Mouse (Mus musculus) lung, postnatal 0 days (tissue): ENCODE results near the gene Csde1. TPM values are rescaled to one million over a fixed set of nuclear protein-coding genes. Genes with fewer than 3 reads are reported as not detected.

Experiments used
- ATAC-seq: fragments of 200-750 bp; cut with Nextera tagmentation; 2 replicates; pipeline ENCODE4 v1.8.0; 2017; ENCODE audit warnings: moderate library complexity
- DNase-seq: peaks from one replicate; pipeline ENCODE4 v3.0.0-alpha.2; 2016; ENCODE audit warnings: low spot score
- H3K27ac ChIP-seq: fragments of 300-500 bp; sonication (generic); 2 replicates; pipeline ENCODE4 v1.5.1; 2014; ENCODE audit warnings: antibody characterized with exemption, mild to moderate bottlenecking, low read length, mixed read lengths
- H3K27me3 ChIP-seq: fragments of 300-500 bp; sonication (generic); replicated peaks from 2 replicates; pipeline ENCODE4 v1.6.1; 2014; ENCODE audit warnings: low read length, mixed read lengths; ENCODE audit not compliant: insufficient read depth
- H3K36me3 ChIP-seq: fragments of 300-500 bp; sonication (generic); 2 replicates; pipeline ENCODE4 v1.6.1; 2014; ENCODE audit warnings: low read length, mixed read lengths; ENCODE audit not compliant: insufficient read depth
- H3K4me1 ChIP-seq: fragments of 300-500 bp; sonication (generic); 2 replicates; pipeline ENCODE4 v1.6.1; 2014; ENCODE audit warnings: antibody characterized with exemption, low read depth, low read length, mixed read lengths; ENCODE audit not compliant: insufficient read depth
- H3K4me2 ChIP-seq: fragments of 300-500 bp; sonication (generic); replicated peaks from 2 replicates; pipeline ENCODE4 v1.6.1; 2014; ENCODE audit warnings: low read depth, mild to moderate bottlenecking, low read length, moderate library complexity, mixed read lengths
- H3K4me3 ChIP-seq: fragments of 300-500 bp; sonication (generic); 2 replicates; pipeline ENCODE4 v1.5.1; 2014; ENCODE audit warnings: low read depth, low read length
- H3K9ac ChIP-seq: fragments of 300-500 bp; sonication (generic); replicated peaks from 2 replicates; pipeline ENCODE4 v1.6.1; 2014; ENCODE audit warnings: low read depth, mild to moderate bottlenecking
- H3K9me3 ChIP-seq: fragments of 300-500 bp; sonication (generic); 2 replicates; pipeline ENCODE4 v1.6.1; 2016; ENCODE audit warnings: low read length, mixed read lengths
- CTCF ChIP-seq: IDR thresholded peaks from 2 replicates; pipeline ENCODE4 v1.5.1; 2016; ENCODE audit warnings: antibody characterized with exemption, mild to moderate bottlenecking
- EP300 ChIP-seq: IDR thresholded peaks from 2 replicates; pipeline ENCODE4 v1.6.1; 2016; ENCODE audit warnings: antibody characterized with exemption, mild to moderate bottlenecking, control low read depth
- WGBS: fragments of 180-500 bp; shearing (Covaris S2); extraction: QIAGEN DNeasy Blood & Tissue Kit; methylation state at CpG from one replicate; pipeline ENCODE4 v1.1.7; 2014; 5-methylcytosine and 5-hydroxymethylcytosine counted together
- polyA plus RNA-seq: library from polyadenylated mRNA; unstranded; fragments of >200 nt; fragmentation: Nextera tagmentation; extraction: Ambion mirVana; gene quantifications from 2 replicates; pipeline ENCODE4 v1.2.1, GENCODE M21; 2015

The Csde1 gene
- 167 and 191 TPM in 2 replicates for polyA plus RNA-seq

DNA sequence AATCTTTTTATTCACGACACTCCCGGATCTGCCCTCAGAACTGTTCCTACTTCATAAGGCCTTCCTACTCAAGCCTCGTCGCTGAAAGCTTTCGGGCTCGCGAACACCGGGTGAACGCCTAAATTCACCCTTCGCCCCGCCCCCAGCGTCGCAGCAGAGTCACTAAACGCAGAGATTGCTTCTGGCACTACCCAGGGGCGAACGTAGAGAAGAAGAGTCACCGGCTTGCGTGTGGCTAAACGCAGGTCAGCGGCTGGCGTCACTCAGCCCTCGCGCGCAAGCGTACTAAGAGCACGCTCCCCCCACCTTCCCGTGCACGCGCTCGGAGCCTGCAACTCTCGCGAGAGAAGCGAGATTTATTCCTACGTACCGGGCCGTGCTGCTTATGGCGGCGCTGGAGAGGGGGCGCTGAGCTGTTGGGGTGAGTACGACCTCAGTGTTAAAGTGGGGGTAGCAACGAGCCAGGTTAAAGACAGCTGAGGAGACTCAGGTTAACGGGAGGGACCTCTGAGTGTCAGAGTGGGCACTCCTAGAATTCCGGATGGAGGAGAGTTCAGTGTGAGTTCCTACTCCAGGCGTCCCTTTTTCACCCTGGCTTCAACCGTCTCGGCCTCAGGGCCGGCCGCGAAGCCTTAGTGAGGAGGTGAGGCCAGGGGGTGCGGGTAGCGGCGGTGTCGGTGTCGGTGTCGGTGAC is at the start of gene Csde1:
Csde1 (plus strand) TSS at position 178 of the 694 bp plus-strand sequence.
- H3K4me2 ChIP-seq: peak within 1 kb of the TSS; percentile 75
- TF ChIP-seq EP300: peak; percentile 33; the same call in 1 of the 2 replicates
- peak; percentile 38 for TF ChIP-seq CTCF
- H3K9me3 ChIP-seq: no peaks in the 10 kb centered on the region
- H3K27me3 ChIP-seq: no peaks in the 10 kb centered on the region
- peak within 1 kb of the TSS; percentile 96 for H3K27ac ChIP-seq
- H3K4me1 ChIP-seq: peaks cover 10% of the 10 kb centered on the region; the same call in 1 of the 2 replicates
- peak within 1 kb of the TSS; percentile 91 for H3K4me3 ChIP-seq
- WGBS: under 1% methylated on average over 55 of the region's 55 CpGs
- H3K9ac ChIP-seq: peak within 1 kb of the TSS; percentile 99
- DNase-seq: peak; percentile 100
- H3K36me3 ChIP-seq: no peaks in the 10 kb centered on the region
- peak; percentile 97 for ATAC-seq

GRCm38 (mm10) chr3:102970508-102970907 is 49.7 kb upstream of the Csde1 start:
- 54% methylated on average over 3 of the region's 3 CpGs for WGBS
- Histone ChIP-seq H3K27me3 (no peaks in the 10 kb centered on the region), H3K36me3 (no peaks in the 10 kb centered on the region), H3K9me3 (no peaks in the 10 kb centered on the region), H3K4me3 (no peak overlapping the region), H3K4me1 (no peaks in the 10 kb centered on the region), H3K9ac (no peak overlapping the region), H3K27ac (peak overlapping the region; percentile 72), H3K4me2 (no peak overlapping the region)
- TF ChIP-seq EP300 (peak; percentile 63), CTCF (no peak)
- DNase-seq: peak; percentile 74
- peak; percentile 89 for ATAC-seq

GRCm38 (mm10) chr3:102976906-102977305 is 43.3 kb upstream of the Csde1 start:
- WGBS: 79% methylated on average over 4 of the region's 4 CpGs
- H3K36me3 ChIP-seq: no peaks in the 10 kb centered on the region
- no peak for ATAC-seq
- TF ChIP-seq CTCF: no peak
- TF ChIP-seq EP300: no peak
- no peaks in the 10 kb centered on the region for H3K27me3 ChIP-seq
- H3K27ac ChIP-seq: no peak overlapping the region
- H3K9ac ChIP-seq: no peak overlapping the region
- H3K4me1 ChIP-seq: no peaks in the 10 kb centered on the region; the same call in 1 of the 2 replicates
- DNase-seq: no peak
- H3K9me3 ChIP-seq: no peaks in the 10 kb centered on the region
- no peak overlapping the region for H3K4me2 ChIP-seq
- H3K4me3 ChIP-seq: no peak overlapping the region

GRCm38 (mm10) chr3:102979550-102980348 is 40.5 kb upstream of the Csde1 start:
- 33% methylated on average over 10 of the region's 10 CpGs for WGBS
- TF ChIP-seq EP300 (no peak), CTCF (no peak)
- no peaks in the 10 kb centered on the region; the same call in 1 of the 2 replicates for H3K4me1 ChIP-seq
- H3K9me3 ChIP-seq: no peaks in the 10 kb centered on the region
- H3K4me2 ChIP-seq: no peak overlapping the region
- no peak for DNase-seq
- H3K4me3 ChIP-seq: no peak overlapping the region
- no peak for ATAC-seq
- no peak overlapping the region for H3K9ac ChIP-seq
- H3K27me3 ChIP-seq: no peaks in the 10 kb centered on the region
- no peak overlapping the region for H3K27ac ChIP-seq
- no peaks in the 10 kb centered on the region for H3K36me3 ChIP-seq

GRCm38 (mm10) chr3:102980349-102980736 is 39.9 kb upstream of the Csde1 start:
- Histone ChIP-seq H3K27me3 (no peaks in the 10 kb centered on the region), H3K9me3 (no peaks in the 10 kb centered on the region), H3K4me3 (no peak overlapping the region), H3K4me1 (no peaks in the 10 kb centered on the region; the same call in 1 of the 2 replicates), H3K4me2 (no peak overlapping the region), H3K27ac (no peak overlapping the region), H3K9ac (no peak overlapping the region), H3K36me3 (no peaks in the 10 kb centered on the region)
- TF ChIP-seq CTCF (no peak), EP300 (no peak)
- DNase-seq (no peak), ATAC-seq (no peak)
- 54% methylated on average over 3 of the region's 3 CpGs for WGBS

GRCm38 (mm10) chr3:102991041-102991440 is 29.2 kb upstream of the Csde1 start:
- Histone ChIP-seq H3K4me2 (no peak overlapping the region), H3K36me3 (no peaks in the 10 kb centered on the region), H3K27me3 (no peaks in the 10 kb centered on the region), H3K9ac (no peak overlapping the region), H3K9me3 (no peaks in the 10 kb centered on the region), H3K4me3 (no peak overlapping the region), H3K4me1 (no peaks in the 10 kb centered on the region), H3K27ac (no peak overlapping the region)
- DNase-seq (no peak), ATAC-seq (no peak)
- 75% methylated on average over 8 of the region's 8 CpGs for WGBS
- no peak for TF ChIP-seq CTCF
- TF ChIP-seq EP300: no peak
